Mouse (Mus musculus): ENCODE measurements around the gene Samd4b. TPM values are rescaled to one million over a fixed set of nuclear protein-coding genes. Genes with fewer than 3 reads are reported as not detected.
A peak's percentile ranks its signal among the peaks of the same experiment; 100 is the strongest.

Gene Samd4b
- polyA plus RNA-seq, 1 experiment from 2014 or later, result 29.5 TPM

GRCm38 (mm10) chr7:28488030-28488491 is 109.9 kb downstream of the Samd4b start:
- no peak overlapping the region for H3K27ac ChIP-seq (replicated peaks; ENCODE audit: low read depth, low read length)
- peak overlapping the region; percentile 19; the same call in 1 of the 2 replicates for H3K4me3 ChIP-seq (replicated peaks; ENCODE audit: low read depth, low read length)
- H3K27me3 ChIP-seq (ENCODE audit: control insufficient read depth, insufficient read depth, low read length), result peaks cover 10% of the 10 kb centered on the region
- H3K9me3 ChIP-seq (ENCODE audit: control insufficient read depth, low read length), result no peaks in the 10 kb centered on the region
- no peaks in the 10 kb centered on the region for H3K4me1 ChIP-seq (ENCODE audit: control insufficient read depth, insufficient read depth, low read length)
- DNase-seq (peak; percentile 33), ATAC-seq (ENCODE audit: low FRiP score, low TSS enrichment) (no peak)
- H3K4me2 ChIP-seq (ENCODE audit: low read length), result peak overlapping the region; percentile 47
- no peak overlapping the region for H3K9ac ChIP-seq (replicated peaks; ENCODE audit: low read length)
- no peaks in the 10 kb centered on the region for H3K36me3 ChIP-seq (ENCODE audit: control insufficient read depth, insufficient read depth, low read length)
- 5% methylated on average over 16 of the region's 16 CpGs for WGBS

- DNase-seq, result no peak
- no peak for ATAC-seq (ENCODE audit: low FRiP score, low TSS enrichment)
- H3K4me2 ChIP-seq (ENCODE audit: low read length), result no peak overlapping the region
- no peaks in the 10 kb centered on the region for H3K4me1 ChIP-seq (ENCODE audit: control insufficient read depth, insufficient read depth, low read length)
- H3K27me3 ChIP-seq (ENCODE audit: control insufficient read depth, insufficient read depth, low read length), result peaks cover 10% of the 10 kb centered on the region
- no peak overlapping the region for H3K4me3 ChIP-seq (replicated peaks; ENCODE audit: low read depth, low read length)
- no peak overlapping the region for H3K9ac ChIP-seq (replicated peaks; ENCODE audit: low read length)
- no peaks in the 10 kb centered on the region for H3K36me3 ChIP-seq (ENCODE audit: control insufficient read depth, insufficient read depth, low read length)
- 34% methylated on average over 4 of the region's 4 CpGs for WGBS
- no peak overlapping the region for H3K27ac ChIP-seq (replicated peaks; ENCODE audit: low read depth, low read length)
- no peaks in the 10 kb centered on the region for H3K9me3 ChIP-seq (ENCODE audit: control insufficient read depth, low read length)
These were observed 113.8 kb downstream of the Samd4b start for GRCm38 (mm10) chr7:28484192-28484591.

GRCm38 (mm10) chr7:28482854-28483253 is 115.1 kb downstream of the Samd4b start:
- no peak for ATAC-seq (ENCODE audit: low FRiP score, low TSS enrichment)
- Histone ChIP-seq H3K36me3 (ENCODE audit: control insufficient read depth, insufficient read depth, low read length) (no peaks in the 10 kb centered on the region), H3K27me3 (ENCODE audit: control insufficient read depth, insufficient read depth, low read length) (peaks cover 5% of the 10 kb centered on the region; the same call in 1 of the 2 replicates), H3K4me1 (ENCODE audit: control insufficient read depth, insufficient read depth, low read length) (no peaks in the 10 kb centered on the region), H3K9ac (replicated peaks; ENCODE audit: low read length) (no peak overlapping the region), H3K4me3 (replicated peaks; ENCODE audit: low read depth, low read length) (no peak overlapping the region), H3K9me3 (ENCODE audit: control insufficient read depth, low read length) (no peaks in the 10 kb centered on the region), H3K4me2 (ENCODE audit: low read length) (no peak overlapping the region), H3K27ac (replicated peaks; ENCODE audit: low read depth, low read length) (no peak overlapping the region)
- no peak for DNase-seq
- WGBS, result 84% methylated on average over 11 of the region's 11 CpGs

GRCm38 (mm10) chr7:28478854-28479253 is 119.1 kb downstream of the Samd4b start:
- Histone ChIP-seq H3K4me2 (ENCODE audit: low read length) (no peak overlapping the region), H3K27me3 (ENCODE audit: control insufficient read depth, insufficient read depth, low read length) (no peaks in the 10 kb centered on the region), H3K9me3 (ENCODE audit: control insufficient read depth, low read length) (no peaks in the 10 kb centered on the region), H3K27ac (replicated peaks; ENCODE audit: low read depth, low read length) (no peak overlapping the region), H3K36me3 (ENCODE audit: control insufficient read depth, insufficient read depth, low read length) (no peaks in the 10 kb centered on the region), H3K9ac (replicated peaks; ENCODE audit: low read length) (no peak overlapping the region), H3K4me1 (ENCODE audit: control insufficient read depth, insufficient read depth, low read length) (no peaks in the 10 kb centered on the region), H3K4me3 (replicated peaks; ENCODE audit: low read depth, low read length) (no peak overlapping the region)
- ATAC-seq (ENCODE audit: low FRiP score, low TSS enrichment) (no peak), DNase-seq (no peak)
- 9% methylated on average over 8 of the region's 8 CpGs for WGBS

GRCm38 (mm10) chr7:28477363-28477762 is 120.6 kb downstream of the Samd4b start:
- no peak overlapping the region for H3K9ac ChIP-seq (replicated peaks; ENCODE audit: low read length)
- no peak overlapping the region for H3K27ac ChIP-seq (replicated peaks; ENCODE audit: low read depth, low read length)
- H3K9me3 ChIP-seq (ENCODE audit: control insufficient read depth, low read length), result no peaks in the 10 kb centered on the region
- no peaks in the 10 kb centered on the region for H3K36me3 ChIP-seq (ENCODE audit: control insufficient read depth, insufficient read depth, low read length)
- H3K4me2 ChIP-seq (ENCODE audit: low read length), result no peak overlapping the region
- H3K27me3 ChIP-seq (ENCODE audit: control insufficient read depth, insufficient read depth, low read length), result no peaks in the 10 kb centered on the region
- no peak for ATAC-seq (ENCODE audit: low FRiP score, low TSS enrichment)
- 88% methylated on average over 5 of the region's 5 CpGs for WGBS
- no peaks in the 10 kb centered on the region for H3K4me1 ChIP-seq (ENCODE audit: control insufficient read depth, insufficient read depth, low read length)
- H3K4me3 ChIP-seq (replicated peaks; ENCODE audit: low read depth, low read length), result no peak overlapping the region
- no peak for DNase-seq

- Histone ChIP-seq H3K9ac (replicated peaks; ENCODE audit: low read length) (no peak overlapping the region), H3K27ac (replicated peaks; ENCODE audit: low read depth, low read length) (no peak overlapping the region), H3K4me1 (ENCODE audit: control insufficient read depth, insufficient read depth, low read length) (no peaks in the 10 kb centered on the region), H3K9me3 (ENCODE audit: control insufficient read depth, low read length) (no peaks in the 10 kb centered on the region), H3K4me2 (ENCODE audit: low read length) (no peak overlapping the region), H3K36me3 (ENCODE audit: control insufficient read depth, insufficient read depth, low read length) (no peaks in the 10 kb centered on the region), H3K4me3 (replicated peaks; ENCODE audit: low read depth, low read length) (no peak overlapping the region), H3K27me3 (ENCODE audit: control insufficient read depth, insufficient read depth, low read length) (no peaks in the 10 kb centered on the region)
- DNase-seq, result no peak
- WGBS, result 94% methylated on average over 6 of the region's 6 CpGs
- no peak for ATAC-seq (ENCODE audit: low FRiP score, low TSS enrichment)
These were observed 121.8 kb downstream of the Samd4b start for GRCm38 (mm10) chr7:28476191-28476590.

- H3K9ac ChIP-seq (replicated peaks; ENCODE audit: low read length), result peak overlapping the region; percentile 49
- ATAC-seq (ENCODE audit: low FRiP score, low TSS enrichment), result peak; percentile 64
- 1% methylated on average over 63 of the region's 63 CpGs for WGBS
These were observed 130.7 kb downstream of the Samd4b start for GRCm38 (mm10) chr7:28467213-28467751.

GRCm38 (mm10) chr7:28466721-28467212 is 131.2 kb downstream of the Samd4b start:
- Histone ChIP-seq H3K4me1 (ENCODE audit: control insufficient read depth, insufficient read depth, low read length) (0 out of 2 replicates have a peak, but pooled peaks cover 9% of the 10 kb centered on the region), H3K9me3 (ENCODE audit: control insufficient read depth, low read length) (no peaks in the 10 kb centered on the region), H3K4me2 (ENCODE audit: low read length) (peak overlapping the region; percentile 54), H3K27me3 (ENCODE audit: control insufficient read depth, insufficient read depth, low read length) (peaks cover 8% of the 10 kb centered on the region; the same call in 1 of the 2 replicates), H3K36me3 (ENCODE audit: control insufficient read depth, insufficient read depth, low read length) (peaks cover 35% of the 10 kb centered on the region), H3K27ac (replicated peaks; ENCODE audit: low read depth, low read length) (no peak overlapping the region), H3K4me3 (replicated peaks; ENCODE audit: low read depth, low read length) (peak overlapping the region; percentile 32; the same call in 1 of the 2 replicates), H3K9ac (replicated peaks; ENCODE audit: low read length) (peak overlapping the region; percentile 49; the same call in 1 of the 2 replicates)
- ATAC-seq (ENCODE audit: low FRiP score, low TSS enrichment) (no peak), DNase-seq (no peak)
- 17% methylated on average over 40 of the region's 40 CpGs for WGBS

More at GRCm38 (mm10) chr7:28467213-28467751, 130.7 kb downstream of the Samd4b start:
- H3K36me3 ChIP-seq (ENCODE audit: control insufficient read depth, insufficient read depth, low read length), result peaks cover 30% of the 10 kb centered on the region
- peak overlapping the region; percentile 32 for H3K4me3 ChIP-seq (replicated peaks; ENCODE audit: low read depth, low read length)
- DNase-seq, result peak; percentile 63
- peaks cover 8% of the 10 kb centered on the region; the same call in 1 of the 2 replicates for H3K27me3 ChIP-seq (ENCODE audit: control insufficient read depth, insufficient read depth, low read length)
- peak overlapping the region; percentile 54 for H3K4me2 ChIP-seq (ENCODE audit: low read length)
- H3K27ac ChIP-seq (replicated peaks; ENCODE audit: low read depth, low read length), result no peak overlapping the region
- 0 out of 2 replicates have a peak, but pooled peaks cover 4% of the 10 kb centered on the region for H3K4me1 ChIP-seq (ENCODE audit: control insufficient read depth, insufficient read depth, low read length)
- H3K9me3 ChIP-seq (ENCODE audit: control insufficient read depth, low read length), result no peaks in the 10 kb centered on the region
